Mouse (Mus musculus) liver, postnatal 0 days (tissue): ENCODE data around the gene Fam118a. TPM values are rescaled to one million over a fixed set of nuclear protein-coding genes. Genes with fewer than 3 reads are reported as not detected.

Source experiments
- ATAC-seq: fragments of 200-750 bp; cut with Nextera tagmentation; 2 replicates; pipeline ENCODE4 v1.8.0; 2017; ENCODE audit warnings: mild to moderate bottlenecking, moderate library complexity
- DNase-seq: peaks from one replicate; pipeline ENCODE4 v3.0.0-alpha.2; 2016
- H3K27ac ChIP-seq: fragments of 300-500 bp; sonication (generic); 2 replicates; pipeline ENCODE4 v1.5.1; 2014; ENCODE audit warnings: antibody characterized with exemption, moderate library complexity, mild to moderate bottlenecking, low read depth
- H3K27me3 ChIP-seq: fragments of 300-500 bp; sonication (generic); 2 replicates; pipeline ENCODE4 v1.6.1; 2014; ENCODE audit warnings: low read length, control low read depth, mixed read lengths; ENCODE audit not compliant: insufficient read depth
- H3K36me3 ChIP-seq: fragments of 300-500 bp; sonication (generic); replicated peaks from 2 replicates; pipeline ENCODE4 v1.6.1; 2014; ENCODE audit warnings: mild to moderate bottlenecking, control low read depth, low read length, moderate library complexity, mixed read lengths; ENCODE audit not compliant: insufficient read depth
- H3K4me1 ChIP-seq: fragments of 300-500 bp; sonication (generic); 2 replicates; pipeline ENCODE4 v1.6.1; 2014; ENCODE audit warnings: antibody characterized with exemption, mild to moderate bottlenecking, control low read depth; ENCODE audit not compliant: insufficient read depth
- H3K4me2 ChIP-seq: fragments of 300-500 bp; sonication (generic); 2 replicates; pipeline ENCODE4 v1.6.1; 2014; ENCODE audit warnings: low read depth, mild to moderate bottlenecking, low read length, moderate library complexity, mixed read lengths
- H3K4me3 ChIP-seq: fragments of 300-500 bp; sonication (generic); 2 replicates; pipeline ENCODE4 v1.5.1; 2014; ENCODE audit warnings: low read depth, low read length
- H3K9ac ChIP-seq: fragments of 300-500 bp; sonication (generic); replicated peaks from 2 replicates; pipeline ENCODE4 v1.6.1; 2014; ENCODE audit warnings: mild to moderate bottlenecking, moderate library complexity
- H3K9me3 ChIP-seq: fragments of 300-500 bp; sonication (generic); 2 replicates; pipeline ENCODE4 v1.6.1; 2016; ENCODE audit warnings: mild to moderate bottlenecking, control low read depth, low read length, mixed read lengths
- CTCF ChIP-seq: sonication (generic); IDR thresholded peaks from 2 replicates; pipeline ENCODE4 v1.5.1; 2016; ENCODE audit warnings: antibody characterized with exemption, low read depth
- EP300 ChIP-seq: IDR thresholded peaks from 2 replicates; pipeline ENCODE4 v1.6.1; 2016; ENCODE audit warnings: antibody characterized with exemption, low read depth, mild to moderate bottlenecking
- WGBS: fragments of 180-500 bp; shearing (Covaris S2); extraction: QIAGEN DNeasy Blood & Tissue Kit; methylation state at CpG from one replicate; pipeline ENCODE4 v1.1.7; 2014; ENCODE audit not compliant: insufficient replicate concordance; 5-methylcytosine and 5-hydroxymethylcytosine counted together
- polyA plus RNA-seq: library from polyadenylated mRNA; unstranded; fragments of >200 nt; fragmentation: Nextera tagmentation; extraction: Ambion mirVana; gene quantifications from 2 replicates; pipeline ENCODE4 v1.2.1, GENCODE M21; 2015

Gene Fam118a
- polyA plus RNA-seq, 1 experiment from 2014 or later, result 4.2 TPM

DNA sequence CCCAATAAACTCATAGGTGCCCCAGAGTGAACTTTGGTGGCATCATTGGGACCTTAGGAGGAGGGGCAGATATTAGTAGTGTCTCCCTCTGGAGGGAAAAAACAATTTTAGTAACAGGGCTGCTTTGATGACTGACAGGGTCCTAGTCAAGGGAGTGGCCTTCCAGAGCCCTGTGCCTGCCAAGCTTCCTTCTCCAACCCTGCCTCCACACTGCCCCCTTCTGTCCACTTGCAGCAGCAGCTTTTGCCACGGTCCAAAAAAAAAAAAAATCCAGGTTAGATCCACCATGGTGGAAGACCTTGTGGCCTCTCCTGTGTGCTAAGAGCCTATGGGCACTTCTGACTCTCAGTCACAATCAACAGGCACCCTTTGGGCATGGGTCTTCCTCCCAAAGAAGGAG is 32.8 kb upstream of the Fam118a start:
- no peak overlapping the region for H3K4me2 ChIP-seq
- TF ChIP-seq CTCF (peak; percentile 74), EP300 (no peak)

DNA sequence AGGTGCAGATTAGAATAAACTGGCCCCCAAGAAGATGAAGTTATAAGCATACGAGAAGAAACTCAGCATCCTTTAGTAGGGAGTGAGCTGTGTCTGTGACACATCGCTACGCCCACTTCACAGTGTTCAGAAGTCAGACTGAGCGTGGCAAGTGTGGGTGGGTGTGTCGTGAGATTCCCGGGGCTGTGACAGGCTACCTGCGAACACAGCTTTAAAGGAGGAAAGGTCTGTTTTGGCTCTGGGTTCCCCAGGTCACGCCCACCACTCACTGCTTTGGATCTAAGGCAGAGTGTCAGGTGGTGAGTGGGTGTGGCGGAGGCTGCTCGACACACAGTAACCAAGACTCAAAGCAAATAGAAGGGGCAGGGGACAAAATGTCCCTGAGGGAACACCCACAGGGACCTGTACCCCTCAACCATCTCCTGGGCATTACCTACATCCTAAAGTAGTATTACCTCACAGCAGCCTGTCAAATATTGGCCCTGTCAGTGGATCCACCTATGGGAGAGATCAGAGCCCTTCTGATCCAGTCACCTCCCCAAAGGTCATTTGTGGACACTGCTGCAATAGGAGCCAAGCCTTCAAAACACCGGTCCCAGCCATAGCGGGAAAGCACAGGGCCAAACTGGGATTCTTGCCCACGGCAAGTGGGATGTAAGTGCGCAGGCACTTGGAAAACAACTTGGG is 30.8 kb upstream of the Fam118a start:
- DNase-seq, result peak; percentile 33
- Histone ChIP-seq H3K27me3 (no peaks in the 10 kb centered on the region), H3K9ac (no peak overlapping the region), H3K27ac (no peak overlapping the region), H3K36me3 (no peaks in the 10 kb centered on the region), H3K4me3 (no peak overlapping the region), H3K9me3 (no peaks in the 10 kb centered on the region), H3K4me2 (no peak overlapping the region), H3K4me1 (peaks cover 6% of the 10 kb centered on the region)
- peak; percentile 90 for ATAC-seq
- TF ChIP-seq EP300, result peak; percentile 79
- no peak for TF ChIP-seq CTCF
- WGBS, result 66% methylated on average over 14 of the region's 14 CpGs

More for the DNA sequence above, 32.8 kb upstream of the Fam118a start:
- DNase-seq, result peak; percentile 74
- no peaks in the 10 kb centered on the region for H3K9me3 ChIP-seq
- ATAC-seq, result no peak
- H3K4me3 ChIP-seq, result no peak overlapping the region
- peaks cover 6% of the 10 kb centered on the region for H3K4me1 ChIP-seq
- no peak overlapping the region for H3K9ac ChIP-seq
- 0% methylated on average over 1 of the region's 1 CpGs for WGBS
- no peaks in the 10 kb centered on the region for H3K36me3 ChIP-seq
- no peak overlapping the region for H3K27ac ChIP-seq
- no peaks in the 10 kb centered on the region for H3K27me3 ChIP-seq

DNA sequence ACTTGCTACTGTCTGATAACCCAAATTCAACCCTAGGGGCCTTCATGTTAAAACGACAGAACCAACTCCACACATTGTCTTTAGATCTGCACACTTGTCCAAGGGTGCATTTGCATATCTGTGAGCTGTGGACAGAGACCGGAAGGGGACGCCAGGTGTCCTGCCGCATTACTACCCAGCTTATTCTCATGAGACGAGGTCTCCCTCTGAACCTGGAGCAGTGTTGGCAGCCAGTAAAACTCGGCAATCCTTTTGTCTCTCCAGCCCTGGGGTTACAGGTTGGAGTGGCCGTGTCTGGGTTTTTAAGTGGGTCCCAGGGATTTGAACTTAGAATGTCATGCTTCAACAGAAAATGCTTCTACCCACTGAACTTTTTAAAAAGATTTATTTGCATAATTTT is 28.8 kb upstream of the Fam118a start:
- 61% methylated on average over 7 of the region's 7 CpGs for WGBS

DNA sequence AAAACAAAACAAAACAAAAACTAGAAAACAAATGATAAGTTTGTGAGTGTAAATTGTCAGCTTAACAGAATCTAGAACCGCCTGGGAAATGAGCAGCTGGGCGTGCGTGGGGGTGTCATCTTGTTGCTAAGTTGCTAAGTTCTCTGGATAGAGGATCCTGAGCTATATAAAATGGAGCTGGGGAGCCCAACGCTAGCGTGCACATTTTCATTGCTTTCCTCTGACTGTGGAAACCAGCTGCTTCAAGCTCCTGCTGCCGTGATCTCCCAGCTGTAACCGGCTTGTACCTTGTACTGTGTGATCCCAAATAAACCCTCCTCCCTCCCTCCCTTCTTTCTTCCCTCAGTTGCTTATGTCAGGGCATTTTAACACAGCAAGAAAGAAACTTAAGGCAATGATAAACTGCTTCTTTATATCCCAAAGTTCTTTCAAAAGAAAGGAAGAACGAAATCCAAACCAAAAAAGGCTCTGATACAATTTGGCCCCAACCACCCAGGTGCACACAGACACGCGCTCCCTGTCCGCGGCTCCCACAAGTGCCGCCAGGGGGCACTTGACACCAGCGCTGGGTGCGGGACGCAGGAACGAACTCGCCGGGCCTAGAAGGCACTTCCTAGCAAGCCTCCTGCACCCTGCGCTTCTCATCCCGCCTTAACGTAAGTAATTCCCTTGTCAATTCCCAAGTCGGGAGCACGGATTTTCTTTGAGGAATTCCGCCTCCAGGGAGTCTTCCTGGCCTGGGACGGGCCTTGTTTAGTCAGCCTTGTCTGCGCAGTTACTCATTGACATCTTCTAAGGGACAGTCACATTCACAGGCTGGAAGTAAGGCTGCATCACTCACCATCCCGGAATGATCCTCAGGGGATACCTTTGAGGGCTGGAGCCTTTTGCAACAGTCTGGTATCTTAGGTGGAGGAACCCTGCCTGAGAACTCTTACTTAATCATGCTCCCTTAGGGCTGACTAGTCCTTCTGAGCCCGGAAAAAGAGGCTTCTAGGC is 27.5 kb upstream of the Fam118a start:
- 17% methylated on average over 29 of the region's 29 CpGs for whole genome bisulfite sequencing
- no peaks in the 10 kb centered on the region for H3K9me3 ChIP-seq
- ATAC-seq (peak; percentile 51), DNase-seq (peak; percentile 84)
- TF ChIP-seq EP300 (no peak), CTCF (peak; percentile 92)
- H3K4me3 ChIP-seq, result no peak overlapping the region
- H3K27ac ChIP-seq, result no peak overlapping the region
- H3K4me1 ChIP-seq, result no peaks in the 10 kb centered on the region
- no peak overlapping the region for H3K9ac ChIP-seq
- no peak overlapping the region for H3K4me2 ChIP-seq
- no peaks in the 10 kb centered on the region for H3K27me3 ChIP-seq
- H3K36me3 ChIP-seq, result no peaks in the 10 kb centered on the region

More for the DNA sequence above, 28.8 kb upstream of the Fam118a start:
- Histone ChIP-seq H3K9ac (no peak overlapping the region), H3K36me3 (no peaks in the 10 kb centered on the region), H3K4me2 (no peak overlapping the region), H3K4me1 (peaks cover 1% of the 10 kb centered on the region), H3K9me3 (no peaks in the 10 kb centered on the region), H3K4me3 (no peak overlapping the region), H3K27me3 (no peaks in the 10 kb centered on the region), H3K27ac (no peak overlapping the region)
- TF ChIP-seq EP300, result no peak
- no peak for TF ChIP-seq CTCF
- ATAC-seq (no peak), DNase-seq (no peak)

DNA sequence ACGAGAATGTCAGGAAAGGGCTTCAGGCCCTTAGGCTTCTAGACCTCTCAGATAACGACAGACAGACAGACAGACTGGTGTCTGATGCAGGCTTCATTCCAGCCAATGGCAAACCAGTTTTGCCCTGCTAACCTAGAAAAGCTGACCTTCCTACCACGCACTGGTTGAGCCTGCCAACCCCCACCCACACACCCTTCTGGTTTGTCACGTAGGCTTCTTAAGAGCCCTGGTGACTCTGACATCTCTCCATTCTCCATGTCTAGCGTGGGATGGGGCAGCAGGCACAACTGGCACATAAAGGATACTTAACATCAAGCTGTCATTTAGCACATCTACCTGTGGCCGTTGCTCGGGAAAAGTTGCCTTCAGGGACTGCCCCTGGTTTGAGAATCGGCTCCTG is 19.1 kb upstream of the Fam118a start:
- Histone ChIP-seq H3K4me1 (peaks cover 5% of the 10 kb centered on the region; the same call in 1 of the 2 replicates), H3K27ac (no peak overlapping the region), H3K36me3 (no peaks in the 10 kb centered on the region), H3K4me2 (no peak overlapping the region), H3K9ac (no peak overlapping the region), H3K4me3 (no peak overlapping the region), H3K9me3 (no peaks in the 10 kb centered on the region), H3K27me3 (no peaks in the 10 kb centered on the region)
- DNase-seq (no peak), ATAC-seq (no peak)
- 71% methylated on average over 8 of the region's 8 CpGs for WGBS
- TF ChIP-seq CTCF (no peak), EP300 (no peak)
